Mouse (Mus musculus): ENCODE measurements around the gene Vmn1r18. TPM values are rescaled to one million over a fixed set of nuclear protein-coding genes. Genes with fewer than 3 reads are reported as not detected.
"Not testable (repeated sequence)": the region's sequence is repeated elsewhere in the genome, so short reads cannot be mapped to it uniquely, and the experiment has no call there.

The Vmn1r18 gene
- polyA plus RNA-seq (2011; ENCODE audit: insufficient read depth, insufficient read length, low replicate concordance, missing spikeins): not detected in 2 replicates

DNA sequence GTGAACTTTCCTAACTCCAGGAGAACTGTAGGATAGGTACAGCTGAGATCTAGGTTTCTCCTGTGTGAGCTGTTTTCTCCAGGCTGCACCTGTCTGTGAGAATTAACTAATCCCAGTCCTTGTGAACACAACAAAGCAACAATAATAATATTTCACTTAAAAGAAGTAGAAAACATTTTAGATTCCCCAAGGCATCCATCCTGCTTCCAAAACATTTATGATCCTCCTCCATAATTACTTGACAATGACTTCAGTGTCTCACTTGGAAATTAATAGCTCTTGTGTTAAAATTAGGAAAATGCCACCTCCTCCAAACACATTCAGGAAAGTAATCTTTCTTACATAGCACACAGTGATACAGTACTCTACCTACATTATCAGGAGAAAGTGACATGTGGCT lies at the start of gene Vmn1r18:
Gene Vmn1r18, minus strand, starts transcription at position 101 of the 400 bp plus-strand sequence.
- H3K4me3 ChIP-seq (replicated peaks; ENCODE audit: control insufficient read depth, low read depth, low read length): no peak within 1 kb of the TSS
- no peak for TF ChIP-seq CTCF (IDR thresholded peaks at IDR 0.05; ENCODE audit: control insufficient read depth, insufficient read depth, low read length)
- TF ChIP-seq POLR2A (IDR thresholded peaks at IDR 0.05; ENCODE audit: borderline replicate concordance, control insufficient read depth, low read depth, low read length): no peak
- no peaks in the 10 kb centered on the region for H3K4me1 ChIP-seq (ENCODE audit: control insufficient read depth, insufficient read depth, low read length)
- no peak within 1 kb of the TSS for H3K27ac ChIP-seq (ENCODE audit: control insufficient read depth, insufficient read depth, low read depth, low read length, poor library complexity)

DNA sequence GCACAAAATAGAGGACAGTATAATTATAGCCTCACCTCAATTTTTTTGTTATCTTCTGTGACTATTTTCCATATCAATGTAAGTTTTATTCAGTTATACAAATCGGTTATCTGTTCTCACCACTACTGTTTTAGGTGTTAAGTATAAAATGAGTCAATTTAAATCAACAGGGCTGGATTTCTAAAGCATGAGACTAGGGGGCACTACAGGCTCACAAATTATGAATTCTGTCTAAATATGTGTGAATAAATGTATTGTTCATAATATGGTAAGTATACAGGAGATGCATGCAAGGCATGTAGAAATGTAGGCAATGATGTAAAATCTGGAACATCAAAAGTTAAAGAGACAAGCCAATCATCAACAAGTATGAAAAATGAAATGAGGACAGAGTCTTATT lies 35.6 kb upstream of the Vmn1r18 start:
- 44% methylated on average over 1 of the region's 1 CpGs for WGBS

DNA sequence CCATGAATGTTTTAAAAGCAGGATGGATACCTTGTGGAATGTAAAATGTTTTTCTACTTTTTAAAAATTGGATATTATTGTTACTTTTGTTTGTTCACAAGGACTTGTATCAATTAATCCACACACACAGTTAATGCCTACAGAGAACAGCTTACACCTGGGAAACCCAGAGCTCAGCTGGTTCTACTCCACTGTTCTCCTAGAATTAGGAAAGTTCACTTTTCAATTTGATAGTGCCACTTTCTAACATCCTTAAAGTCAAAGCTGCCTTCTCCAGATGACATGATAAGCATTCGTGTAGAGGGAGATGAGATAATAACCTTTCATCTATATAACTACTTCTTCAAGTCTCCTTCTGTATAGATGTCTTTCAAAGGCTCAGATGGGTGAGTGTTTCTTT lies 33.0 kb upstream of the Vmn1r18 start, which contains the start of gene Vmn1r20:
Gene Vmn1r20, plus strand, starts transcription at position 301 of the 400 bp plus-strand sequence.
- Histone ChIP-seq H3K4me1 (ENCODE audit: control insufficient read depth, insufficient read depth, low read length) (no peaks in the 10 kb centered on the region), H3K27ac (ENCODE audit: control insufficient read depth, insufficient read depth, low read depth, low read length, poor library complexity) (no peak within 1 kb of the TSS), H3K4me3 (replicated peaks; ENCODE audit: control insufficient read depth, low read depth, low read length) (no peak within 1 kb of the TSS)
- TF ChIP-seq POLR2A (IDR thresholded peaks at IDR 0.05; ENCODE audit: borderline replicate concordance, control insufficient read depth, low read depth, low read length): no peak
- no peak for TF ChIP-seq CTCF (IDR thresholded peaks at IDR 0.05; ENCODE audit: control insufficient read depth, insufficient read depth, low read length)
- 46% methylated on average over 1 of the region's 1 CpGs for WGBS

More for the DNA sequence above, 35.6 kb upstream of the Vmn1r18 start:
- Histone ChIP-seq H3K4me1 (ENCODE audit: control insufficient read depth, insufficient read depth, low read length) (no peaks in the 10 kb centered on the region), H3K27ac (ENCODE audit: control insufficient read depth, insufficient read depth, low read depth, low read length, poor library complexity) (no peak overlapping the region), H3K4me3 (replicated peaks; ENCODE audit: control insufficient read depth, low read depth, low read length) (no peak overlapping the region)
- TF ChIP-seq CTCF (IDR thresholded peaks at IDR 0.05; ENCODE audit: control insufficient read depth, insufficient read depth, low read length) (no peak), POLR2A (IDR thresholded peaks at IDR 0.05; ENCODE audit: borderline replicate concordance, control insufficient read depth, low read depth, low read length) (no peak)

DNA sequence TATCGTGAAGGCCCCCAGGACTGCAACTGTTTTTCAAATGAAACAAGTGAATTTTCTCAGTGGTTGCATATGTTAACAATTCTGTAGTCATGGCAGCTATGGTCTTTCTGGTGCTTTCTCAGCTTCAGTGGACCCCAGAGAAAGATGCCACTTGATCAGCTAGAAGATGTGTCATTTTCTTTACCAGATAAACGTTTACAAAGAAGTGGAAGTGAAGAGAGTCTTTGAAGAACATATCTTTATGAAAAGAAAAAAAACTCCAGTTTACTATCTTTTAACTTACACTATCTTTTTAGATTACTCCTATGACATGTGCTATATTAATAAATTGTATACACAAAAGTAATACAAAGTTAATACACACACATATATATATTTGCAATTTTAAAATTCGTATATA lies 7.9 kb upstream of the Vmn1r18 start, which contains the start of gene Vmn1r19:
Gene Vmn1r19, plus strand, starts transcription at position 301 of the 400 bp plus-strand sequence.
- not testable (repeated sequence) for H3K4me1 ChIP-seq (ENCODE audit: control insufficient read depth, insufficient read depth, low read length); H3K4me3 ChIP-seq (replicated peaks; ENCODE audit: control insufficient read depth, low read depth, low read length); H3K27ac ChIP-seq (ENCODE audit: control insufficient read depth, insufficient read depth, low read depth, low read length, poor library complexity)
- 62% methylated on average over 3 of the region's 3 CpGs for WGBS

DNA sequence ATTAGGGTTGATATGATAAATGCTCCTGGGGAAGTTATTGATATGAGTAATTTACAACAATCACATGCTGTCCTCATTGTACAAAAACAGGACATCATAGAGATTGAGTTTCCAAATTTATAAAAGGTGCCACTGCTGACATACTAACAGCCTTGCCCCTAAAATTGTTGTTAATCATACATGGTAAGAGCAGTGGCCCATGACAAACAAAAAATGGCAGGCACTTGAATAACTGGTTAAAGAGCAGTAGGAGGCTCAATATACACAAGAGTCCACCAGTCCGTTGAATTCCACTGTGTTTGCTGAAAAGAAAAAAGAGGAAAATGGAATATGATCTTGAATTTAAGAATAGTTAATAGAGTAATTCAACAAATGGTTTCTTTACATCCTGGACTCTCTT lies 28.1 kb downstream of the Vmn1r18 start:
- H3K27ac ChIP-seq (ENCODE audit: control insufficient read depth, insufficient read depth, low read depth, low read length, poor library complexity): no peak overlapping the region
- 69% methylated on average over 1 of the region's 1 CpGs for WGBS
- TF ChIP-seq POLR2A (IDR thresholded peaks at IDR 0.05; ENCODE audit: borderline replicate concordance, control insufficient read depth, low read depth, low read length) (no peak), CTCF (IDR thresholded peaks at IDR 0.05; ENCODE audit: control insufficient read depth, insufficient read depth, low read length) (no peak)
- H3K4me1 ChIP-seq (ENCODE audit: control insufficient read depth, insufficient read depth, low read length): no peaks in the 10 kb centered on the region
- H3K4me3 ChIP-seq (replicated peaks; ENCODE audit: control insufficient read depth, low read depth, low read length): no peak overlapping the region

DNA sequence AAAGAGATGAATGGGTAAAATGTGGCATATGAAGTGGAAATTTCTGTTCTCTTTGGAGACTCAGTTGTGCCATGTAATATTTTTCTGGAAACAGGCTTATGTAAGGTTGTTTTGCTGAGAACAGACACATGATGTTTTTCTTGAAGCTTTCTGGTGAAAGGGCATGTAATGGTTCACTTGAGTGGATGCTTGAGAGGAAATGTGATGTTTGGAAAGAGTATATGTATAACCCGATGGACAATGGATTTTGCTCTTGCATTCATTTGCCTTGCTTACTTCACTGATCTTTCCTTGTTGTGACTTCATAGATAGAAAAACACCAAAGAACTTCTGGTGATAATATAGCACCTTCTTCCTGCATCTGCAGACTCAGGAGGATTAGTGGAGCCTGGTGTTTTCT lies 29.7 kb downstream of the Vmn1r18 start:
- WGBS: 70% methylated on average over 1 of the region's 1 CpGs
- not testable (repeated sequence) for H3K27ac ChIP-seq (ENCODE audit: control insufficient read depth, insufficient read depth, low read depth, low read length, poor library complexity); H3K4me3 ChIP-seq (replicated peaks; ENCODE audit: control insufficient read depth, low read depth, low read length); H3K4me1 ChIP-seq (ENCODE audit: control insufficient read depth, insufficient read depth, low read length)

DNA sequence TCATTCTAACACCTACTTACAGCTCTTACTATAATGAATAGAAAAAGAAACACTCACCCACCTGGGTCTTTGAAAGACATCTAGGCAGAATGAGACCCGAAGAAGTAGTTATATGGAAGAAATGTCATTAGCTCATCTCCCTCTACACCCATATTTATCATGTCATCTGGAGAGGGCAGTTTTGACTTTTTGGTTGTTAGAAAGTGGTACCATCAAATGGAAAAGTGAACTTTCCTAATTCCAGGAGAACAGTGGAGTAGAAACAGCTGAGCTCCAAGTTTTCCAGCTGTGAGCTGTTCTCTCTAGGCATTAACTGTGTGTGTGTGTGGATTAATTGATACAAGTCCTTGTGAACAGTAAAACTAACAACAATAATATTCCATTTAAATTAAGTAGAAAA lies 32.0 kb downstream of the Vmn1r18 start, which contains the start of gene Vmn1r17:
Gene Vmn1r17, minus strand, starts transcription at position 101 of the 400 bp plus-strand sequence.
- 71% methylated on average over 1 of the region's 1 CpGs for WGBS
- H3K4me1 ChIP-seq (ENCODE audit: control insufficient read depth, insufficient read depth, low read length): no peaks in the 10 kb centered on the region
- no peak for TF ChIP-seq CTCF (IDR thresholded peaks at IDR 0.05; ENCODE audit: control insufficient read depth, insufficient read depth, low read length)
- no peak for TF ChIP-seq POLR2A (IDR thresholded peaks at IDR 0.05; ENCODE audit: borderline replicate concordance, control insufficient read depth, low read depth, low read length)
- no peak within 1 kb of the TSS for H3K4me3 ChIP-seq (replicated peaks; ENCODE audit: control insufficient read depth, low read depth, low read length)
- H3K27ac ChIP-seq (ENCODE audit: control insufficient read depth, insufficient read depth, low read depth, low read length, poor library complexity): no peak within 1 kb of the TSS

DNA sequence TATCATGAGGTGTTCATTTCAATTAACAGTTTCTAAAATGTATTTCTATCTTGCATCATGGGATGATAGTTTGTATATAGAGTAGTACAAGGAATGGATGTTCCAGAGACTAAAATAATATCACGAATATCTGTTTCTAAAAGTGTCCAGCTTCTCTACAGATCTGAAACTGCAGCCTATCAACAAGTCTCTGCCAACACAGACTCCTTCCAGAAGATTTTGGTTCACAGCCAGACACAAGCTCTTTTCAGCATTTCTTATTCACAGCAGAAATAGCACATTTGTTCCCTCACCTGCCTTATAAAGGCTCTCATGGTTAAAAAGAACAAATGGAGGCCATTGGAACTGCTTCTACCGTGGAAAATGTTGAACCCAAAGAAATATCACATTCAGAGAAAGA lies 38.7 kb downstream of the Vmn1r18 start:
- TF ChIP-seq POLR2A (IDR thresholded peaks at IDR 0.05; ENCODE audit: borderline replicate concordance, control insufficient read depth, low read depth, low read length) (no peak), CTCF (IDR thresholded peaks at IDR 0.05; ENCODE audit: control insufficient read depth, insufficient read depth, low read length) (no peak)
- H3K4me3 ChIP-seq (replicated peaks; ENCODE audit: control insufficient read depth, low read depth, low read length): no peak overlapping the region
- WGBS: 62% methylated on average over 2 of the region's 2 CpGs
- no peak overlapping the region for H3K27ac ChIP-seq (ENCODE audit: control insufficient read depth, insufficient read depth, low read depth, low read length, poor library complexity)
- H3K4me1 ChIP-seq (ENCODE audit: control insufficient read depth, insufficient read depth, low read length): no peaks in the 10 kb centered on the region

DNA sequence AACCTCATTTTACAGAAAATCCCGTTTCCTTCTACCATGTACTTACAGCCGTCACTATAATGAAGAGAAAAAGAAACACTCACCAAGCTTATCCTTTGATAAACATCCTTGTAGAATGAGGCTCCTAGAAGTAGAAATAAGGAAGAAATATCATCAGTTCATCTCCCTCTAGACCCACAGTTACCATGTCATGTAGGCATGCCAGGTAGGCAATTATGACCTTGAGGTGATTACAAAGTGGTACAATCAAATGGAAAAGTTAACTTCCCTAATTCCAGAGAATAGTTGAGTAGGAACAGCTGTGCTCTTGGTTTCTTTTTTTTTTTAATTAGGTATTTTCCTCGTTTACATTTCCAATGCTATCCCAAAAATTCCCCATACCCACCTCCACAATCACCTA lies 66.2 kb downstream of the Vmn1r18 start, which contains the start of gene Vmn1r16:
Gene Vmn1r16, minus strand, starts transcription at position 101 of the 400 bp plus-strand sequence.
- H3K4me1 ChIP-seq (ENCODE audit: control insufficient read depth, insufficient read depth, low read length): no peaks in the 10 kb centered on the region
- WGBS: 72% methylated on average over 3 of the region's 3 CpGs
- TF ChIP-seq CTCF (IDR thresholded peaks at IDR 0.05; ENCODE audit: control insufficient read depth, insufficient read depth, low read length): no peak
- TF ChIP-seq POLR2A (IDR thresholded peaks at IDR 0.05; ENCODE audit: borderline replicate concordance, control insufficient read depth, low read depth, low read length): no peak
- no peak within 1 kb of the TSS for H3K27ac ChIP-seq (ENCODE audit: control insufficient read depth, insufficient read depth, low read depth, low read length, poor library complexity)
- H3K4me3 ChIP-seq (replicated peaks; ENCODE audit: control insufficient read depth, low read depth, low read length): no peak within 1 kb of the TSS

Other genes with a start within 250 kb of the Vmn1r18 start
- gene Vmn1r12, start 238.9 kb downstream of the Vmn1r18 start, polyA plus RNA-seq (2011; ENCODE audit: insufficient read depth, insufficient read length, low replicate concordance, missing spikeins): not detected in 2 replicates
- gene Vmn1r13, start 192.5 kb downstream of the Vmn1r18 start, polyA plus RNA-seq (2011; ENCODE audit: insufficient read depth, insufficient read length, low replicate concordance, missing spikeins): 5.4 and 8.5 TPM in 2 replicates
- gene Vmn1r14, start 164.1 kb downstream of the Vmn1r18 start, polyA plus RNA-seq (2011; ENCODE audit: insufficient read depth, insufficient read length, low replicate concordance, missing spikeins): not detected in 2 replicates
- not detected in 2 replicates for gene Vmn1r15, start 137.8 kb downstream of the Vmn1r18 start, polyA plus RNA-seq (2011; ENCODE audit: insufficient read depth, insufficient read length, low replicate concordance, missing spikeins)
- not detected in 2 replicates for gene Vmn1r16, start 66.3 kb downstream of the Vmn1r18 start, polyA plus RNA-seq (2011; ENCODE audit: insufficient read depth, insufficient read length, low replicate concordance, missing spikeins)
- gene Vmn1r17, start 32.1 kb downstream of the Vmn1r18 start, polyA plus RNA-seq (2011; ENCODE audit: insufficient read depth, insufficient read length, low replicate concordance, missing spikeins): not detected in 2 replicates
- gene Vmn1r19, start 8.0 kb upstream of the Vmn1r18 start, polyA plus RNA-seq (2011; ENCODE audit: insufficient read depth, insufficient read length, low replicate concordance, missing spikeins): not detected in 2 replicates
- gene Vmn1r20, start 33.1 kb upstream of the Vmn1r18 start, polyA plus RNA-seq (2011; ENCODE audit: insufficient read depth, insufficient read length, low replicate concordance, missing spikeins): not detected in 2 replicates
- 1.4 and 3.0 TPM in 2 replicates for gene Ppm1k, start 139.7 kb upstream of the Vmn1r18 start, polyA plus RNA-seq (2011; ENCODE audit: insufficient read depth, insufficient read length, low replicate concordance, missing spikeins)
- 25.0 and 26.4 TPM in 2 replicates for gene Herc6, start 185.2 kb upstream of the Vmn1r18 start, polyA plus RNA-seq (2011; ENCODE audit: insufficient read depth, insufficient read length, low replicate concordance, missing spikeins)

All from bone marrow, adult 2 months (tissue).